Mouse (Mus musculus) ES-Bruce4 (cell line): Measurements from ENCODE around the gene Sdhc. TPM values are rescaled to one million over a fixed set of nuclear protein-coding genes. Genes with fewer than 3 reads are reported as not detected.

Experiments used
- H3K27ac ChIP-seq: 2 replicates; pipeline ENCODE4 v1.5.1; 2012; ENCODE audit warnings: low read length, inconsistent platforms; ENCODE audit not compliant: insufficient read depth
- H3K27me3 ChIP-seq: 2 replicates; pipeline ENCODE4 v1.6.1; 2012; ENCODE audit warnings: mild to moderate bottlenecking, low read length, inconsistent platforms; ENCODE audit not compliant: control insufficient read depth, poor library complexity, insufficient read depth, severe bottlenecking
- H3K36me3 ChIP-seq: 2 replicates; pipeline ENCODE4 v1.6.1; 2012; ENCODE audit warnings: inconsistent platforms, mild to moderate bottlenecking, low read length, moderate library complexity; ENCODE audit not compliant: control insufficient read depth, poor library complexity, insufficient read depth, severe bottlenecking
- H3K4me1 ChIP-seq: one replicate; pipeline ENCODE4 v1.8.1; 2011; ENCODE audit warnings: low read length; ENCODE audit not compliant: control insufficient read depth, insufficient read depth
- H3K4me3 ChIP-seq: 2 replicates; pipeline ENCODE4 v1.5.1; 2011; ENCODE audit warnings: low read depth, mild to moderate bottlenecking, low read length
- H3K9ac ChIP-seq: 2 replicates; pipeline ENCODE4 v1.6.1; 2012; ENCODE audit warnings: low read depth, mild to moderate bottlenecking, inconsistent platforms; ENCODE audit not compliant: poor library complexity, severe bottlenecking
- H3K9me3 ChIP-seq: replicated peaks from 2 replicates; pipeline ENCODE4 v1.6.1; 2012; ENCODE audit warnings: mild to moderate bottlenecking, low read length, inconsistent platforms; ENCODE audit not compliant: control insufficient read depth, poor library complexity, insufficient read depth, severe bottlenecking
- CTCF ChIP-seq: IDR thresholded peaks from one replicate; pipeline ENCODE4 v1.8.1; 2011; ENCODE audit warnings: low read depth, low read length
- EP300 ChIP-seq: IDR thresholded peaks from 2 replicates; pipeline ENCODE4 v1.6.1; 2011; ENCODE audit warnings: low read depth, low read length; ENCODE audit not compliant: insufficient read depth
- POLR2A ChIP-seq: IDR thresholded peaks from one replicate; pipeline ENCODE4 v1.8.1; 2011; ENCODE audit warnings: low read length; ENCODE audit not compliant: insufficient read depth
- polyA plus RNA-seq: library from polyadenylated mRNA; stranded (reverse); fragments of >200 nt; gene quantifications from 2 replicates; pipeline ENCODE4 v1.2.4, GENCODE M21; 2011; ENCODE audit warnings: low read depth; ENCODE audit not compliant: missing spikeins, insufficient read depth, insufficient read length

Gene Sdhc
- 273 and 285 TPM in 2 replicates for polyA plus RNA-seq

DNA sequence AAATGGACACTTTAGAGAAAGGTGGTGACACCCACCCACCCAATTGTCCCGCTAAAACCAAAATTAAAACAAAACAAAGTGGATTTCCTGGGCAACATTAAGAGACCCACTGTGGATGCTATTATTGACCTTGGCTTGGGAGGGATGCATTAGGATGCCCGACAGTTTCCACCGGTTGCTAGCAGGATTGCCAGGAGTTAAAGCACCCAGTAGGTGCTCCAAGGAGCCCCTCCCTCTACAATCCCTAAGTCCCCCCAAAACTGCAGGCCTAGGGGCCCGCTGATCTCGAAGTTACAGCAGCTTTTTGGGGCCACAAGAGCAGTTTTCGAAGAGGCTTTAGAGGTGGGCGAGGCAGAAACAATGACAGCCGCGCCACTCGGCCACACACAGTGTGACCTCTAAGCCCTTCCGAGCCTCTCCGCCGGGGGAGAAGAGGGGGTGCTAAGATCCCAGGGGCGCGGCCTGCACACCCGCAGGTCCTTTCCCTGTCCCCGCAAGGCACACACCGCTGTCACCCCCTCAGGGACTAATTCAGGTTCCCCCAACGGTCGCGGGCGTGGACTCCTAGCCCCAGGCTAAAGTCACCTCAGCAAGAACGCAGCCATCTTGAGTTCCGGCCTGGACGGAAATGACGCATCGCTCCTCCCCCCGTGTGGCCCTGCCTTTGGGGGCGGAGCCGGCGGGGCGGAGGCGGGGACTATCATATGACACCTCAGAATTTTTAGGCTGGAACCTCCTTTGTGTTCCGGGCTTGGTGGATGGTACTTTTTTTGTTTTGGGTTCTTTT, at the start of gene Sdhc, which contains the start of gene Mpz:
Gene Sdhc (minus strand): TSS at position 630 of the 787 bp plus-strand sequence.
Gene Mpz (plus strand): TSS at position 738 of the 787 bp plus-strand sequence.
- peak within 1 kb of the TSS; percentile 51 for H3K9ac ChIP-seq
- peak within 1 kb of the TSS; percentile 91 for H3K4me3 ChIP-seq
- no peak within 1 kb of the TSS for H3K27ac ChIP-seq
- no peaks in the 10 kb centered on the region for H3K27me3 ChIP-seq
- H3K9me3 ChIP-seq = no peaks in the 10 kb centered on the region
- 0 out of 2 replicates have a peak, but pooled peaks have one; percentile 58 for TF ChIP-seq EP300
- no peak for TF ChIP-seq CTCF
- TF ChIP-seq POLR2A = peak; percentile 62
- no peaks in the 10 kb centered on the region for H3K4me1 ChIP-seq
- H3K36me3 ChIP-seq = 0 out of 2 replicates have a peak, but pooled peaks cover 3% of the 10 kb centered on the region

DNA sequence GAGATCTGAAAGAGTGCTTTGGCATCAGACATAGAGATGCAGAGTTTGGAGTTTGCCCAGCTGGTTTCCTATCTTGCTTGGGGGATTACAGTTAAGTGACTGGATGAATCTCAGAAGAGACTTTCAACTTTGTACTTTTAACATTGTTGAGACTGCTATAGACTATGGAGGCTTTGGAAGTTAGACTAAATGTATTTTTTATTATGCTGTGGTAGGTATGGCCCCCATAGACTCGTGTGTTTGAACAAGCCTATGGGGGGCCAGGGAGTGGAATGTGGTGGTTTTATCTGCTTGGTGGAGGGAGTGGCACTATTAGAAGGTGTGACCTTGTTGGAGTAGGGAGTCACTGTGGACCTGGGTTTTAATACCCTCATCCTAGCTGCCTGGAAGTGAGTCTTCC, 49.1 kb upstream of the Sdhc start:
- Histone ChIP-seq H3K9ac (no peak overlapping the region), H3K9me3 (no peaks in the 10 kb centered on the region), H3K27me3 (no peaks in the 10 kb centered on the region), H3K36me3 (no peaks in the 10 kb centered on the region), H3K4me1 (no peaks in the 10 kb centered on the region), H3K4me3 (no peak overlapping the region), H3K27ac (no peak overlapping the region)
- no peak for TF ChIP-seq CTCF
- TF ChIP-seq POLR2A = no peak
- no peak for TF ChIP-seq EP300

DNA sequence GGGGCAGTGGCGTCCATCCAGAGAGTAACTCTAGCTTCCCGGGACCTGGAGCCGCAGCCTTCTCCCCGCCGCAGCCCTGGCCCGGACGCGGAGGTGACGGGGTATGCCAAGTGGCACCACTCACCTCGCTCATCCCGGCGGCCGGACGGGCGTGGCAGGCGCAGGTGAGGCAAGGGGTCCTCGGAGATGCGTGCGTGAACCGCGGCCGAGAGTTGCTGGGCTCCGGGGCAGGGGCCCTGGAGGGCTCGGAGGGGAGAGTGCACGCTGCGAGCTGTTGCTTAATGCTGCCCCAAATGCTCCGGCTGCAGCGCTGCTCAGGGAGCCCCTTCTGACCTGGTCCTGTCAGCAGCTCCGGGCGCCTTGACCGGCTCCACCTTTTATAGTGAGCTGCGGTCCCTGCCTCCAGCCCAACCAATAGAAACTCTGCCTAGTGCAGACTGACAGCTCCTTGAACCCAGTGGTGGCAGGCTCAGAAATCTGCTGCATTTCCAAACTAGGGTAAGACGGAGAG, 45.5 kb upstream of the Sdhc start, which contains the start of gene Pcp4l1:
Gene Pcp4l1 (minus strand): TSS at position 382 of the 511 bp plus-strand sequence.
- no peak for TF ChIP-seq POLR2A
- no peak for TF ChIP-seq CTCF
- TF ChIP-seq EP300 = no peak
- H3K27ac ChIP-seq = no peak within 1 kb of the TSS
- peak within 1 kb of the TSS; percentile 75 for H3K4me3 ChIP-seq
- no peaks in the 10 kb centered on the region for H3K36me3 ChIP-seq
- no peaks in the 10 kb centered on the region for H3K4me1 ChIP-seq
- H3K9me3 ChIP-seq = no peaks in the 10 kb centered on the region
- H3K9ac ChIP-seq = peak within 1 kb of the TSS; percentile 29; the same call in 1 of the 2 replicates
- no peaks in the 10 kb centered on the region; the same call in 1 of the 2 replicates for H3K27me3 ChIP-seq

DNA sequence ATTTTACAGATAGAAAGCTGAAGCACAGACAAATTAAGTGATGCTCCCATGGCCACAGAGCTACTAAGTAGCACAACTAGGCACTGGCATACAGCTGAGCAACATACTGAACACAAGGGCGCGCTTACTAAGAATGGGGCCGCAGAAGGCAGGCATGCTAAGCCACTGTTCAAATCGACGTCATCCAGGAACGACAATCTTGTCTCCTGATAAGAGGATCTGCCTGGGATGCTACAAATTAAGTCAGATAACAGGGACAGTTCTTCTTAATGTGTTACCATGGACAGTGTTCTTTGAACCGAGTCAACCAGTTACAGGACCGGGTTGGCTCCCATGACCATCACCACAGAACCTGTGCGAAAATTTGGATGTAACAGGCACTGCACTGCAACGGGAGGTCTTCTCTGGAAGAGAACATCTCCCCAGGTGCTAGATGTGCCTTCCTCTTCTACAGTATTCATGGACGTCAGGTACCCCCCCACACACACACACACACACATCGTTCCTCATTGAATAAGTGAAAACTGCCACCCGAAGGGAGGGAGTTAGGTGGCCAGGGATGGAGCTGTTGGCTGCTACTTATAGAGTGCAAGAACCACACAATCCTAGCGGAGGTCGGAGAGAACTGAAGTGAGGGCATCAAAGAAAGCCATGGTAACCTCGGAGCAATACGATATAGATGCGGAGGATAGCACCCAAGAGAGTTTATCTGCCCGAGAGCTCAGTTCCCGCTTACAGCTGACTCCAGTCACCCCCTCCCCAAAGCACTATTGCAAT, 44.8 kb upstream of the Sdhc start:
- no peaks in the 10 kb centered on the region for H3K4me1 ChIP-seq
- H3K9me3 ChIP-seq = no peaks in the 10 kb centered on the region
- peak overlapping the region; percentile 29; the same call in 1 of the 2 replicates for H3K9ac ChIP-seq
- no peak for TF ChIP-seq POLR2A
- TF ChIP-seq EP300 = no peak
- no peak for TF ChIP-seq CTCF
- H3K4me3 ChIP-seq = peak overlapping the region; percentile 75
- H3K27me3 ChIP-seq = no peaks in the 10 kb centered on the region; the same call in 1 of the 2 replicates
- no peaks in the 10 kb centered on the region for H3K36me3 ChIP-seq
- no peak overlapping the region for H3K27ac ChIP-seq

DNA sequence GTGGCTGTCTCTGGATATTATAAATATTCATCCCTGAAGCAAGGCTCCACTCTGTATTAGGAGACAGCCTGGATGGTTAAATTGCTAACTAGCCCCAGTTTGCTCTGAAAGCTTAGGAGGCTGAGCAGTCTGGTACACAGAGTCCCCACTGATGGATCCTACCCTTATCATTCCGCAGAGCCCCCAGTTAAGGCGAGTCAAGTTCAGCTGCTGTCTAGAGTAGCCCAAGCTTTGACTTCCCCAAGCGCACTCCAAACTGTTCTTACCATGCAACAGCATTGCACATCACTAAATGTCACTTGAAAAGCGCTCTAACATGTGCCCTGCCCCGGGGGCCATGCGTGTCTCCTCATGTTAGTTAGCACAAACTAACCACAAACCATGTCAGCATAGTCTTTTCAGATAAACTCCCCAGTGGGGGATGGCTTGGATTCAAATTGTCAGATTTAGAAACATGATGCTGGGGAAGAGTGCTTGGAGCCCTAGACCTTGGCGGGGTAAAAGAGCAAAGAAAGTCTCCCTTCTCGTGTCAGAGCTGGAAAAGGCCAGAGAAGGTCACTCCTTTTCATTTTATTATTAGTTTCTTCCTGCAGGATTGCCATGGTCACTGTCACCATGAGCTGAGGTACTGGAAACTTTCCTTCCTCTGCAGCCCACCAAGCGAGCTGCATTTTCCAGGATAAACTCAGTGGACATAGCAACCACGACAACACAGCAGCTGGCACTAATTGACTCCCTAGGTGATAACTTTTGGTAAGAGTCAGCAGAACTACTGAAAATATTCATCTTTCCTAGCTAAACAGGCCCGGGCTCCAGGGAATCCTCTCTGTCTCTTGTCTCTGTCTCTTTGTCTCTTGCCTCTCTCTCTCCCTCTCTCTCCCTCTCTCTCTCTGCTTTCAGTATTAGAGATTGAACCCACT, 43.8 kb upstream of the Sdhc start:
- no peak overlapping the region for H3K4me3 ChIP-seq
- no peaks in the 10 kb centered on the region; the same call in 1 of the 2 replicates for H3K27me3 ChIP-seq
- no peak overlapping the region for H3K27ac ChIP-seq
- TF ChIP-seq CTCF = no peak
- no peak for TF ChIP-seq POLR2A
- TF ChIP-seq EP300 = no peak
- no peak overlapping the region for H3K9ac ChIP-seq
- H3K4me1 ChIP-seq = peaks cover 2% of the 10 kb centered on the region
- no peaks in the 10 kb centered on the region for H3K9me3 ChIP-seq
- H3K36me3 ChIP-seq = no peaks in the 10 kb centered on the region
